Mouse (Mus musculus): ENCODE data around the gene Rasl10a. TPM values are rescaled to one million over a fixed set of nuclear protein-coding genes. Genes with fewer than 3 reads are reported as not detected.

Gene Rasl10a
- polyA plus RNA-seq, 1 experiment from 2014 or later, result 0.37 TPM

Small RNA genes within 50 kb of the gene (microRNA-seq; reads per million reads assigned to microRNA genes)
- gene Gm47296, result not detected

Other genes with a start within 250 kb of the Rasl10a start
- gene Nf2, start 208.6 kb upstream of the Rasl10a start, polyA plus RNA-seq (2016; fragmentation: Nextera tagmentation; extraction: Ambion mirVana), result 70.9 and 76.3 TPM in 2 replicates
- gene Nipsnap1, start 184.2 kb upstream of the Rasl10a start, polyA plus RNA-seq (2016; fragmentation: Nextera tagmentation; extraction: Ambion mirVana), result 95.0 and 95.8 TPM in 2 replicates
- 56.3 and 61.8 TPM in 2 replicates for gene Thoc5, start 162.8 kb upstream of the Rasl10a start, polyA plus RNA-seq (2016; fragmentation: Nextera tagmentation; extraction: Ambion mirVana)
- gene Nefh, start 110.1 kb upstream of the Rasl10a start, polyA plus RNA-seq (2016; fragmentation: Nextera tagmentation; extraction: Ambion mirVana), result 0.77 and 0.93 TPM in 2 replicates
- gene Ap1b1, start 71.3 kb upstream of the Rasl10a start, polyA plus RNA-seq (2016; fragmentation: Nextera tagmentation; extraction: Ambion mirVana), result 75.9 and 78.2 TPM in 2 replicates
- gene Gas2l1, start 7.2 kb downstream of the Rasl10a start, polyA plus RNA-seq (2016; fragmentation: Nextera tagmentation; extraction: Ambion mirVana), result 31.9 and 35.0 TPM in 2 replicates
- 29.0 and 30.3 TPM in 2 replicates for gene Rhbdd3, start 40.8 kb downstream of the Rasl10a start, polyA plus RNA-seq (2016; fragmentation: Nextera tagmentation; extraction: Ambion mirVana)
- gene Ewsr1, start 41.1 kb downstream of the Rasl10a start, polyA plus RNA-seq (2016; fragmentation: Nextera tagmentation; extraction: Ambion mirVana), result 891 and 892 TPM in 2 replicates
- gene Emid1, start 94.1 kb downstream of the Rasl10a start, polyA plus RNA-seq (2016; fragmentation: Nextera tagmentation; extraction: Ambion mirVana), result 10.2 and 12.6 TPM in 2 replicates
- gene Kremen1, start 203.4 kb downstream of the Rasl10a start, polyA plus RNA-seq (2016; fragmentation: Nextera tagmentation; extraction: Ambion mirVana), result 12.2 and 13.1 TPM in 2 replicates